Mouse (Mus musculus): ENCODE measurements around the gene Mtus2.

The Mtus2 gene

DNA sequence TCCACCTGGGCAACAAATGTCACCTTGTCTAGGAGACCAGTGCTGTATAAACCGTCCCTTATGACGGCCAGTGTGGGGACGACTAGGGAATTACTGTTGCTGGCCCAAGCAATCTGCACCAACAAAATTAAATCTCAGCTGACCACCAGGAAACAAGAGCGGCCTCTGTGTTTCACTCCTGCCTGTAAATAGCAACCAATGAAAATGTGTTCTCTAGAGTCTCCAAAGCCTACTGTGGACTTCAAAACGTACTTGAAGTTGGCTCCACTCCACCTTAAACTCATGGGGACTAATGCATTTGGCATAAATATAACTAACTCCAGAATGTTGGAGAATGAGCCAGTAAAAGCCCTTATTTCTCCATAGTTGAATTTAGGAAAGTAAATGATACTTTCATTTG is 387.3 kb downstream of the Mtus2 start:
- DNase-seq (ENCODE audit: low read depth, low spot score): no peak

DNA sequence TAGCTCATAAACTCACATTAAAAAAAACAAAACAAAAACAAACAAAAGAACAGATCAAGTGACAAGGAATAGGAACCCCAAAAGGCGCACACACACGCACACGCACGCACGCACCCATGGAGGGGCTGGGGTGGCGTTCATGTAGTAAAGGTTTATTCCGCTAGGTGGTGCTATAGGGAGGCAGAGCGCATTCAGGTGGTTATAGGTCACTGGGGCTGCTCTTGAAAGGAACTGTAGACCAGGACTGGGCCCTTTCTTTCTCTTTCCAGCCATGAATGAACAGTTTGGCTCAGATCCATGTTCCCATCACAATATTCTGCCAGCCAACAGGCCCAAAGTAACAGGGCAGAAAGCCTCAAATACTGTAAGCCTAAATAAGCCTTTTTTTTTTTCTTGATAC is 389.4 kb downstream of the Mtus2 start:
- no peak for DNase-seq (ENCODE audit: low read depth, low spot score)

DNA sequence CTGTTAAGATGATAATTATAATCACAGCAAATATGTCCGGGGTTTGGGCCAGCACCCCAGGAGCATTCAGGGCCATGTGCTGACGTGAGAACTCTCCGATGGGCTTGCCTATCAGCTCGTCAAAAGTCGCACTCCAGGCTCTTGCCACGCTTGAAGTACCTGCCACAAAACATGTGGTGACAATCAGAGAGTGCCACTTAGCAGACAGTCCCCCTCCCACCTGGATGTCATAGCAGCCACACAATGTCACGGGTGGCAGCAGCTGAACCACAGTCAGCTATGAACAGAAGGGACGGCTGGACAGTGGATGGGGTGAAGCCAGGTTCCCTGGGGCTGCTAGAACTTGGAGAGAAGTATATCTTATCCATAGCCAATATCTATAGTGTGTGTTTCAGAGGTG is 391.0 kb downstream of the Mtus2 start:
- no peak for DNase-seq (ENCODE audit: low read depth, low spot score)

DNA sequence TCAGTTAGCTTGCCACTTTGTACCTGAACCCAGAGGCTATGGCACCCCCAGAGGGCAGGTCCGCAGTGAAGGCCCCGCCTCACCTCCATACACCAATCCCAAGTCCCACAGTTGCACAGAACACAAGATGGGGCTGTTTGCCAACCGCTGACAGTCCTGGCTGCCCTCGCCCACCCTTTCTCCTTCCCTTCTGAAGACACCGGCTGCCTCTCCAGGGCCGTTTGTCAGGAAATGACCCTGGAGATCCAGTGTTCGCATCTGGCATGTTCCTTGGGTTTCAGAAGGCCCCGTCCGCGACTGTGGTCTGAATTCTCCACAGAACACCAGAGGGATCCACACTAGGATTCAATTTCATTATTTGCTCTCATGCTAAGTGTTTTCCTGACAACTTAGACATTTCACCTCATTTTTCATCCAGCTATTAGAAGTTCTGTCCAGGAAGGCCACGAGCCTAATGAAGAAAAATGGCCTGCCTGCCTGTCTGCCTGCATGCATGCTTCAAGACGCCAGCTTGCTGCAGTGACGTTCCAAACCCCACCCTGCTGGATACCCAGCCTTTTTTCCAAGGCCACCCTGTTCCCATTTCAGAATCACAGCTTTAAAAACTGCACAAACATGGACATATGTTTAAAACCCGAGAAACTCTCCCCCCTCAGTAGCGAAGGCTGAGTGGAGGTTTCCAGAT is 392.3 kb downstream of the Mtus2 start:
- no peak for DNase-seq (ENCODE audit: low read depth, low spot score)

DNA sequence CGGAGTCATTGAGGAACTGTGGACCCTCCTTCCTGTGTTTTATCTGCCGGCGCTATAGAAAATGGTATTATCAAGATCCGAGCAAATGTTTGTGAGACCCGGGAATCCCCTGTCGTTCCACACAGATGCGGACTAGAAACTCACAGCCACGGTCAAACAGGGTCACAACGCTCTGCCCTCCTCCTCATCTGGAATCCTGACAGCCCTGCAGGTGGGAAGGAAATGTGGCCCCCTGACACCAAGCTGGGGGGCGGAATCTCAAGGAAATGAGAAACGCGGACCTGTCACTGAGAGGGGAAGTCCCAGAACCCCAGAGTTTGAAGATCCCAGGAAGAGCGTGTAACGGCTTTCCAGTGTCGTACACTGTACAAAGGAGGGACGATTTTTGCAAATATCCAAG is 396.3 kb downstream of the Mtus2 start:
- DNase-seq (ENCODE audit: low read depth, low spot score): no peak

DNA sequence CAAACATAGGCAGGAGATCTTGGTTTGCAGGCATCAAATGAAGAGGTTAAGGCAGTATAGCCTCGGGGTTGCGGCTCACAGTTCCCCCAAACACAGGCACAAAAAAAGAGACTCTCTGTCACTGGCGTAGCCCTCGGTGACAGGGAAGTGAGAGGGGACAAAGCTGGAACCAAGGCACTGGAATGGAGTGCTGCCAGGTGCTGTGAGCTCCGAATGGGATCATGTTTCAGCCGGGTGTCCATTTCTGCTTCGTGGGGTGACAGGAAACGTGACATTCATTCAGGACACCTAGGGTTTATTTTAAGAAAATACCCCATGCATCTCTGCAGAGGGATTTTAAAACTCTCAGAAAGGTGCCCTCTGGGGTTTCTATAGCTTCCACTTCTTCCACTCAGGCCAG is 397.4 kb downstream of the Mtus2 start:
- no peak for DNase-seq (ENCODE audit: low read depth, low spot score)

DNA sequence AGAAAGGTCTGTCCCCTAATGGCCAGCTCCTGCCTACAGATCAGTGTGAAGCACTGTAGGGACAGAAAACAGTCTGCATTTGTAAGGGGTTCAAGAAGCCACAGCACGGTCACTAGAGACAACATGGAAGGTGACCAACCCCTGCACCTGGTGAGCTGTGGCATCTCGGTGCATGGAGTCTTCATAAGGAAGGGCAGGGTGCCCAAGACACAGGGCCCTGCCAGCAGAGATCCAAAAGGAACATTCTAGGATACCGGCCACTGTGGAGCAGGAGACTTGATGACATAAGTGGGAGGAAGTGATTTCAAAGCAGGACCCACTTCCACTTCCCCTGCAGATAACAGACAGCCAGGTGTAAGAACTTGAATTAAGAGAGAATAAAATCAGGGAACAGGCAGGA is 398.7 kb downstream of the Mtus2 start:
- DNase-seq (ENCODE audit: low read depth, low spot score): no peak

DNA sequence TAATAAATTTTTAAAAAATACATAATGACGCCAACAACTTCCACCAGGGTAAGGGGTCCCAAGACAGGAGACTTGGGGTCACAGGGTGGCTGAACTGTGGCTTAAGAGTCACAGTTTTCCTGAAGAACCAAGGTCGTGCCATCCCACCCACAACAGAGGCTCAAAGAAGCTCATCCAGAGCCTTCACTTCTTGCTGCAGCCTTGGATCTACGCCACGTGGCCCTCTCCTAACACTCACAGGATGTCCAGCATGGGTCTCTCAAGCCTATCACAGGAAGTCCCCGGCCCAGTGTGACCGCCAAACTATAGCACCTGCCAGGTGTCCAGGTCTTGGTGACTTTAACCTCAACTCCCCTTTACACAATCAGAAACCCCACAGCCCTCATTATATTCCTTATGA is 400.0 kb downstream of the Mtus2 start:
- DNase-seq (ENCODE audit: low read depth, low spot score): no peak

DNA sequence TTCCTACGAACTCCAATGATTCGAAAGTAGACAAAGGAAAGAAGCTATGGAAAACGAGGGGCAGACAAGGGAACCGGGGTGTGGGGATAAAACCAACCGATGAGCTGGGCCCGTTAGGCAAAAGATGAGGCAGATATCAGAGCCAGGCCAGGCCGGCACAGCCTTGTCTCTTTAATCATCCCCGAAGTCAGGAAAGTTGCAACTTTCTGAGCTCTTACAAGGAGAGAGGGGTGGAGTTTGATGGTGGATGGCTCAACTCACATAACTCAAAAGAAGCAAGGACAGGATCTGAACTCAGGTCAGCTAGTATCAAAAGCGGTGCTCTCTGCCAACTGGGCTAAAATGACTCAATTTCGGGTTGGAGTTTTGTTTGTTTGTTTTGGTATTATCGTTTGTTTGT is 402.0 kb downstream of the Mtus2 start:
- DNase-seq (ENCODE audit: low read depth, low spot score): no peak

DNA sequence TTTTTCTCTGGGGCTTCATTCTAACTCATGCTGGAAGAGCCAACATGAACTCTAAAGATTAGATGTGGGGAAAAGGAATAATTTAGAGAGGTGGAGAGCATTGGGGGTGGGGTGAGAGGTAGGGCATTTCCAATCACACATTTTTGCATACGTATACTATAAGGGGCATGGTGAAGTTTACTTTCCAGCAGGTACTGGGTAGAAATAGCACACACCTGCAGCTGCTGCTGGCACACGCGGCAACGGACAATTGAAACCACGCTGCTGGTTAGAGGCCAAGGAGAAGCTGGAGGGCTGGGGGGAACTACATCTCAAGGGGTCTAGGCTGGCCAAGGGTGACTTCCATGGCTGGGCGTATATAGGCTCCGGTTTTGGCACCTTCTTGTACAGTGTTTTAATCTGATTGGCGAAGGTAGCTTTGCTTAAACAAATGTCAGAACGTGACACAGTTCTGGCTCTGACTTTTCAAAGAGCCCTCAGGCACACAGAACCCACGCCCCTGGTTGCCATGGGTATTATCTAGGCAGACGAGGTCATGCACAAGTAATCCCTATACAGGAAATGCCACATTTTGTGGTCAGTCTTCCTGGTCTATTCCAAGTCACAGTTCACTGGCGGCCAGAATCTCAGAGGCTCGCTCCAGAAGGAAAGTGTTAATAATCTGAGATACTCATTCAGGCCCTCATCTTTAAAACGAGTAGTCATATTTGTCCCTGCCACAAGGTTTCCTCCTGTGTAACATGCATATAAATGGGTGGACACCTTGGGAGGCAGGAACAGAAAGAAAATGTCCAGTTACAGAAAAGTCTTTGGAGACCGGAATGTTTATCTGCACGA is 404.0 kb downstream of the Mtus2 start:
- no peak for DNase-seq (ENCODE audit: low read depth, low spot score)

DNA sequence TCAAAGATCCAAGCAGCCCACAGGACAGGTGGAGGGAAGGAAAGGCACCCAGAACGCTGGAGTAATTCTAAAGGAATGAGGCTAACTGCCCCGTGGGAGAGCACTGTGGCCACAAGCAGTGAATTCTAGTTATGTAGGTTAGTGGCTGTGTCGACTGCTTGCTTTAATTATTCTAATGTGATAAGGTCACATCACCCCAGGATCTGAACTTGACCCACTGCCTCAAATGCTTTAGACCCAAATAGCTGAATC is 404.6 kb downstream of the Mtus2 start:
- DNase-seq (ENCODE audit: low read depth, low spot score): no peak

DNA sequence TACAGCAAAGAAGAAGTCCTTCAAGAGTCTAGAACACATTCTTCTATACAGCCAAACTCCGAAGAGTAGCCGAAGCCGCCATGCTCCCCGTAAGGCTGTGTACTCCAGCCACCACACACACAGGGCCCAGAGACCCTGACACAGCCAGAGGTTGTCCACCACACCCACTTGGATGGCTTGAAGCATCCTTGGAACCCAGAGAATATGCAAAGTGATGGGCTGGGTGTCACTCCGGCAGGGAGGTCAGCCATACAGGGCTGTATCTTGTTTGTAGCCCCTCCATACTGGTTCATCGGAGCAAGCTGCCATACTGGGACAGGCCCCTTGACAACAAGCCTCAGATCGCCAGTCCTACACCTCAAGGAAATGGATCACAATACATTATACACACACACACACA is 405.2 kb downstream of the Mtus2 start:
- DNase-seq (ENCODE audit: low read depth, low spot score): no peak

DNA sequence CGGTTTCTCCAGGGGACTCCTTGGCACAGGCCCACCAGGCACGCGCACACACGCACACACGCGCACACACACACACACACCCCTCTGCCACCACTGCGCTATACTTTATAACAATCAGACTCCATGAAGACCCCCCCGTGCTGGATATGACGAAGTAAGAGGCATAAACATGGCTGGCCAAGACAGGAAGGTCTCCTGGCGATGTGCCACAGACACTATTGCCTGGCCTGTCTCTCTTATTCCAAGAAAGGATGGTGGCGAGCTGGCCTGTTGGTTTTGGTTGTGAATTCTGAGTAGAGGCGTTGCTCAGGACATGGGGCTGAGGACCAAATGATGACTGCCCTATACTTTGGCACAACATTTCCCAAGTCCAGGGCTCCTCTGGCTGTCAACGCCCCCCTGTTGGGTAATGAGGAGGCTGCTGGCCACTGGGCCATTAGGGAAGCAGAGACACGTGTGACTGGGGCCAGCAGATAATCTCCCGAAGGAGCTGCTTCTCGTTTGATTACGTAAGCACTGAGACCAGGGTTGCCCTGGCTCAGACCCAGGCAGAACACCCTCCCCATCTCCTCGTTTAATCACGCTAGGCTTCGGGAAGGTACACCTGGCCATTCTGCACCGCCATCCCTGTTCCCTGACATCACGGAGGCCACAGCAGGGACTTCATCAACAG is 406.5 kb downstream of the Mtus2 start:
- no peak for DNase-seq (ENCODE audit: low read depth, low spot score)
